Mouse (Mus musculus): ENCODE results near the gene Slc2a9.

Slc2a9 gene

GRCm38 (mm10) chr5:38502992-38503391 lies at the start of gene Slc2a9:
TSS of gene Slc2a9 (minus strand) at chr5:38503143.
- no peak for DNase-seq (ENCODE audit: extremely low read depth, low read depth)

DNA sequence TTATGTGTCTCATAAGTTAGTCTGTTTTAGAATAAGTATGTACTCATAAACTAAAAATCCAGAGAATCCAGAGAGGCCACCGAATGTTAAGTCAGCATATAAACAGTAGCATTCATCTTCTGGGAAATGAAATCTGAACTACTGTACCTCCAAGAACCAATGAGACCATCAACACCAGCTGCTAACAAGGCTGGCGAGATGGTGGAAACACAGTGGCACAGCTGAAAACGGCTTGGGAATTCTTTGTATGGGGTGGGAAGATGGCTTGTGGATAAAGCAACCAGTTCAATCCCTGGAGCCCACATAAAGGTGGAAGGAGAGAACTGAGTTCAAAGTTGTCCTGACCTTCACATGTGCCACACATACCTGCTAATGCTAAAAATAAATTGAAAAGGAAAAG lies 49.7 kb upstream of the Slc2a9 start:
- DNase-seq (ENCODE audit: extremely low read depth, low read depth), result no peak

GRCm38 (mm10) chr5:38550221-38550768 lies 47.4 kb upstream of the Slc2a9 start:
- DNase-seq (ENCODE audit: extremely low read depth, low read depth), result no peak

GRCm38 (mm10) chr5:38549461-38549909 lies 46.5 kb upstream of the Slc2a9 start:
- no peak for DNase-seq (ENCODE audit: extremely low read depth, low read depth)

- DNase-seq (ENCODE audit: extremely low read depth, low read depth), result no peak
These were observed 44.4 kb upstream of the Slc2a9 start for GRCm38 (mm10) chr5:38547375-38547774.

DNA sequence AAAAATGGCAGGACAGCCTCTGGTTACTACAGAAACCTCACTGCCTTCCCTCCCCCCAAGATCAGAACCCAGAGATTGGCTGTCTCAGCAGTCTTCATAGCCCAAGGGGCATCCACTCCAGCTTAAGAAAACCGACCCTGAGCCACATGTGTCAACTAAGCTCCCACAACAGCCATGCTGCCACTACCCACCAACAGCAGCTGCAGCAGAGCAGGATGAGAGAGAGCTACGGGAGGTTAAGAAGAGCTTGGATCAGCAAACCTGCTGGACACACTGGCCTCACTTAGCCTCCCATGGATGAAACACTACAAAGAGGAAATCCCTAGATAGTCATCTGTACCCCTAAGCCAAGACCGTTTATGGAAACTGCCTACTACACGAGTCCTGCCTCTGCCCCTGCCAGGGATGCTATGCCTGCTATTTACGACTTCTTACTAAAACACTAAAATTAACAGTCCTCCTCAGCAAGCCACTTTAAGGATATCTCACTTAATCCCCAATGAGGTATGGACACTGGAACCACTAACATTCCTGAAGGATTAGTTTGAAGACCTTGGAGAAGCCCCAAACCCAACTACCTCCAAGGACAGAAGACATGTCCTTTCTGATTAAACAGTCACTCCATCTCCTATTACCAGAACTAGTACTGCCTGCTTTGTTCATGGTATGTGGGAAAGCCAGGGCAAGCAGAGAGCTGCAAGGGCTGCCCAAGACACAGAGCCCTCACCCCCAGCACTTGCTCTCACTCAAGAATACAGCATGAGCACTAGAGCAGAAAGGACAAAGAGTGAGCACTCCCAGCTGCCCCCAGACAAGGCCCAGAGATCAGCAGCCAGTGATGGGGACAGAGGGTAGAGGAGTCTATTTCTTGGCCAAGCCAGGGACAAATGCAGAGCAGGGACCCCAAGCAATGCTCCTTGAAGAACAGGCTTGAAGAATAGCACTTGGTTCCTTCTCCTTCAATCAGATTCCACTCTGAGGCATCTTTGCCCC lies 41.8 kb upstream of the Slc2a9 start:
- DNase-seq (ENCODE audit: extremely low read depth, low read depth), result no peak

- DNase-seq (ENCODE audit: extremely low read depth, low read depth), result no peak
These were observed 40.7 kb upstream of the Slc2a9 start for GRCm38 (mm10) chr5:38543496-38544217.

DNA sequence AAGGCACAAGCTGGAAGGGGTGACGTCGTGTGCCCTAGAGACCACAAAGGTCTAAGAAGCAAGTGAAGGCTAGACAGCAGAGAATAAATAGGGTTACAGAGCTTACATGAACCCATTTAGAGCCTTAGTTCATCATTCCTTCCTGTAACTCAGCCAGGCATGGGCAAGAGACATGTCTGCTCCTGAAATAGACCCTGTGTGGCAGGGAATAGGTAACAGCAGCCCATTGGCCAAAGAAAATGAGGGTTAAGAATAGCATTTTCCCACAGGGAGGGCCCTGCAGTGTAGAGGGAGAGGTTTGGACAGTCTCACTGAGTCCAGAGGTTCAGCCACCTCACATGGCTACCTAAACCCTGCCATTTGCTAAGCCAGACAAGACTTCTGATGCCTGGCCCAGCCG lies 38.8 kb upstream of the Slc2a9 start:
- no peak for DNase-seq (ENCODE audit: extremely low read depth, low read depth)

- no peak for DNase-seq (ENCODE audit: extremely low read depth, low read depth)
These were observed 38.0 kb upstream of the Slc2a9 start for GRCm38 (mm10) chr5:38540898-38541297.

GRCm38 (mm10) chr5:38538508-38538907 lies 35.6 kb upstream of the Slc2a9 start:
- DNase-seq (ENCODE audit: extremely low read depth, low read depth), result no peak

DNA sequence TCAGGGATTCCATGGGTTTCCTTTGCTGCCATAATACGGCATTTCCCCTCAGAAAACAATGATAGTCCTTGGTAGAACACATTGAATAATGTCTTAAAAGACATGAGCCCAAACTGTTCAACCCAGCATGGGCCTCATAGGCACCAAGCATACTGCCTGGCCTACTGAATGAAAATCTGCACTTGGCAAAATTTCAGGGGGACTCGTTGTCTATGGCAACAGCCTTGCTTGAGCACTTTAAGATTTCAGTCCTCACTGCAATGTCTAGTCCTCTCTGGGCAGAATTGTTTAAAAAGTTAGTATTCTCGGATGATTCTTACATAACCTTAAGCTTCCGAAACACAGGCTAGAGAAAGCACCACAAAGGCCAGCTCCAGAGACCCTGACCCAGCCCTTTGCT lies 34.9 kb upstream of the Slc2a9 start:
- DNase-seq (ENCODE audit: extremely low read depth, low read depth), result no peak

DNA sequence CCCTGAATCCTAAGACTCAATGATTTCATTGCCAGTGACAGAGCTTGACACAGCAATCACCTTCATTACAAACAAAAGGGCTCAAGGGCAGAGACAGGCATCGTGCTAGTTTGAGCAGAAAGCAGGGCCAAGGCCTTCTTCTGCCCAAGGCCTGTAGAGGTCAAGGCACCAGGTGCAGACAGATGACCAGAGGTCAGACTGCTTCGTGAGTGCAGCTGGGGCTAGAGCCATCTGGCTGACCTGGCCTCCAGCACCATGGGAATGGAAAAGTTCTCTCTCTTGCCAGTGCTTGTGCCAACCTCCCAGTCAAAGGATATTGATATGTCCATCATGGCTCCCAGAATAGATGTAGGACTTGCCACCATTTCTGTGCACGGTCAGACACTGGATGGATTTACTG lies 33.9 kb upstream of the Slc2a9 start:
- no peak for DNase-seq (ENCODE audit: extremely low read depth, low read depth)

DNA sequence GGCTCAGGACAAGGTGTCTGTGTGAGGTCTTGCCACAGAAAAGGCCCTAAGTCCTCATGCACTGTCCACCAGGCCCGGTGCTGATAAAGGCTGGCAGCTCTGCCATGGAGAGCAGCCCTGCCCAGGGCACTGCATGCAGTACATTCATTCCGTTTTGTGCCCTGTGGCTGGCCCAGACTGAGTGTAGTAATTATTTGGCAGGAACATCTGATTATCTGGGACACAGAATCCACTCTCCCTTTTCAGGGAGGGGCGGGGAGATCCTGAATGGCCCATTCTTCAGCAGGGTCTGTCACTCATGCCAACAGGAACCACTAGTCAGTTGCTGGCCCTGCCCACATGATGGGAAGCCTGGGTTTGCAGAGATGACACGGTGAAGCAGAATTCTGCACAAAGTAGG lies 29.1 kb upstream of the Slc2a9 start:
- no peak for DNase-seq (ENCODE audit: extremely low read depth, low read depth)

GRCm38 (mm10) chr5:38529724-38530428 lies 26.9 kb upstream of the Slc2a9 start:
- DNase-seq (ENCODE audit: extremely low read depth, low read depth), result no peak

DNA sequence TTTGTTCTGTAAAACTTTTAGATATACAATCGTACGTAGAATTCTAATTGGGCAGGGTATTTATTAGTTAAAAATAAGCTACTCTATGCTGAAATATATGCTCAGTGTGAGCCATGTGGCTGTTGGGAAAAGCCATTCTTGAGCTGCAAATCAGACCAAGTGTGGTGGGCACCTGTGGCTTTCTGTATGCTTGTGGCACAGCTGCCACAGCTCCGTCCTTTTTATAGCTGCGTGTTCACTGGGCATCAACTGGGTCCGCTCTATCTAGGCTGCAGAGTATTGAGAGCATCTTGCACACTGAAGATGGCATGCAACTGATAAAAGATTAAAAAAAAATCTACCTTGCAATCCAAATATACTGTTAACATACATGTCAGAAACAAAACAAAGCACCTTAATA lies 20.0 kb upstream of the Slc2a9 start:
- DNase-seq (ENCODE audit: extremely low read depth, low read depth), result no peak

GRCm38 (mm10) chr5:38520838-38521237 lies 17.9 kb upstream of the Slc2a9 start:
- no peak for DNase-seq (ENCODE audit: extremely low read depth, low read depth)

DNA sequence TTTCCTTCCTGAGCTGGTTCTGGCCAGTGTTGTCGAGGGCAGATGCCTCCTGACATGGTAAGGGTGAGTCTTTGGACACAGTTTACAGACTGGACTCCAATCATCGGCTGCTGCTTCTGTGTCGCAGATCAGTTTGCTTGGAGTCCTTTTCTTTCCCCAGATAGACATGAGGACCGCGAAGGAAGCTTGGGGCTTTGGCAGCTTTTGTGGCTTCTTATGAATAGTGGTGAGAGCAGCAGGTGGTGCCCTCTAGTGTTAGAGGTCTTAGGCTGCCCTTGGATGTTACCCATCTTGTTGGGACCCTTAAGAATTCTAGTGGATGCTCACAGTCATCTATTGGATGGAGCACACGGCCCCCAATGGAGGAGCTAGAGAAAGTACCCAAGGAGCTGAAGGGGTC lies 13.3 kb upstream of the Slc2a9 start:
- peak; percentile 66 for DNase-seq (ENCODE audit: extremely low read depth, low read depth)

DNA sequence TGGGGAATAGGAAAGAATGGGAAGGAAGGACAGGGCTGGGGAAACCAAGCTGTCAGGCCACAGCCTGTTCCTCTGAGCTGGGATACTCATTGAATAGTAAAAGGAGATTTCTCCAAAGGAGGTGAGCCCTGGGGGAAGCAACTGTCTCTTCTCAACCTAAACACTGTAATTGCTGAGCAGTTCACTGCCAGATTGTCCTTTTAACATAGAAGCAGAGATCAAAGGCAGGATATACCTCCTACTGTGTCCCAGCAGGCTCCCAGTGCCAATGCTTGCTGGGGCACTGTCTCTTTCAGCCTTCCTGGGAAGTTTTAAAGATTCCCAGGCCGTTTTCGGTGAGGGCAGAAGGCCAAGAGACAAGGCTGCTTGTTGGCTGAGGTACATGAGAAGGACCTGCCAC lies 10.0 kb upstream of the Slc2a9 start:
- no peak for DNase-seq (ENCODE audit: extremely low read depth, low read depth)

- DNase-seq (ENCODE audit: extremely low read depth, low read depth), result peak; percentile 81
These were observed 6.6 kb upstream of the Slc2a9 start for GRCm38 (mm10) chr5:38509568-38509967.

DNA sequence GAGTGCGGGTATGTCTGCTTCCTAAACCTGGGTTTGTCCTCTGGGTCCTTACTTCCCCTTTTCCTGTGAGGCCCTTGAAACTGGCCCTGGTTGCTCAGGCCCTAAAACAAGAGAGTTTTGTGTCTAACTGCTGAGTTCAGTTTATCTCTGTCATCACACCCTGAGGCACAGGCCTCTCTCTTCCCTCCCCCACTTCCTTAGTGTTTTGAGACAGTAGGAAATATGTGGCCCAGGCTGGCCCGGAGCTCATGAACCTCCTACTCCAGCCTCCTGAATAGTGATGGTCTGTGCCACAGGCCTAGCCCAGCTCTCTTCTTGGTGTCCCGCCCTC lies 2.5 kb upstream of the Slc2a9 start:
- peak; percentile 98 for DNase-seq (ENCODE audit: extremely low read depth, low read depth)

DNA sequence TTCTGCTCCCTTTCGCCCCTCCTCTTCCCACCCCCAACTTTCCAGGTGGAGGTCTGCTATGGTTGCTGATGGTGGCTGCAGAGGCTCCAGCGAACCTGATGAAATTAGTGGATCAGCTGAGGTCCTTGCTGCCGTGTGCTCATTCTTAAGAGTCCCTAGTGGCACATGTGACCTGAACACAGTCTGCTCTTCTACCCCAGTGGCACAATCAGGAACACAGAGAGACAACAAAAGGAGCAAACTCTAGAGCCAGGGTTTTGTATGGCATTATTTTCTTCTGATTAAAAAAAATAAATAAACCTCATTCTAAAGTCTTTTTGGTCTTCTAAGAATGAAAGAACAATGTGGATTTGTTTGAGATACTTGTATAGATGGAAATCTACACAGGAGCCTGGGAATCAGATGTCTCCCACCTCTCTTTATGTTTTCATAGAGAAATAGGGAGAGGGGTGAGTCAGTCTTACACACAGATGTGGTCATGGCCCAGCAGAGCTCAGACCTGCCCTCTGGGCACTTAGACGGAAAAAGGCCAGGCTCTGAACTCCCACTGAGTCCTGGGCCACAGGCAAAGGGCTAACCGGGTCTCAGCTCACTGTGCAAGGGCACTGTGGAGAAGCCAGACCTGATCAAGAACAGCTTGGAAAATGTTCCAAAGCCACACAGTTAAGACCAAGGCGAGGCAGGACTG lies 1.9 kb upstream of the Slc2a9 start:
- no peak for DNase-seq (ENCODE audit: extremely low read depth, low read depth)

Data from MEL-GATA-1-ER (cell line).